In the genomic region with DNA sequence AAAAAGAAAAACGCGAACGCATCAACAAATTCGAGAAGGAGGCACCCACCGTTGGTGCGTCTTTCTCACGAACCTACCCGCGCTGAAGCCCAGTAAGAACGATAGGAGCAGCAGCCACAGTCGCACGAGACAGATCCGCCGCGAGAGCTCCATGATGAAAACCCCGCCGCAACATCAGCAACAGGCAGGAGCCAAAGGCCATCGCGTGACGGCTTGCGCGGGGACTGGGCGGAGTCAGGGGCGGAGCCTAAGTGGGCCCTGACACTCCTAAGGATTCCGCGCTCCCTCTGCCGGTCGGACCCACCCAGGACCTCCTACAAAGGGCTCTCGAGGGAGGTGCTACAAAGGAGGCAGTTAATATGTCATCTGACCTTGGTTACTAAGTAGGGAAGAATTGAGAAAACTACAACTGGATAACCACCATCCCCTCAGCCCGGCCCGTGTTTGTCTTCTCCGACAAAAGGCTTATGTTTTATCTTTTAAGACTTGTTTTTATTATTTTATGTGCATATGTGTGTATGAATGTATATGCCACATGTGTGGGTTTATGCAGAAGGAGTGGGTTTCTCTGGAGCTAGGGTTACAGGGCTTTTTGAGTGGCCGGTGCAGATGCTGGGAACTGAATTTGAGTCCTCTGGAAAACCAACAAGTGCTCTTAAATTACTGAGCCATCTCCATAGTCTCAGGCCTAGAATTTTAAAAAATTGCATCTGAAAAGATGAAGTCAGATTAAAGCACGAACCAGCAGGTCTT, we compare ENCODE assay signal across 8 mouse cellular contexts. TPM values are rescaled to one million over a fixed set of nuclear protein-coding genes. Genes with fewer than 3 reads are reported as not detected.
DNase-seq lines count a peak whose midpoint lies in the region; ATAC-seq lines count a peak whose summit lies in the region.

TSS of gene Scpep1 (minus strand) at position 249 of the 753 bp plus-strand sequence.

- peak within 1 kb of the TSS; percentile 47 for H3K27ac ChIP-seq in intestine, embryonic 14.5 days (ENCODE audit: low read depth)

- no peaks in the 10 kb centered on the region for H3K9me3 ChIP-seq in intestine, embryonic 14.5 days (ENCODE audit: control insufficient read depth, low read length)

- H3K27me3 ChIP-seq in intestine, embryonic 14.5 days (replicated peaks; ENCODE audit: control insufficient read depth, insufficient read depth, low read length) = no peaks in the 10 kb centered on the region

- 4% methylated on average over 34 of the region's 34 CpGs for WGBS in intestine, embryonic 14.5 days

- H3K4me2 ChIP-seq in intestine, embryonic 14.5 days (ENCODE audit: low read length) = peak within 1 kb of the TSS; percentile 63

- peak within 1 kb of the TSS; percentile 49 for H3K9ac ChIP-seq in intestine, embryonic 14.5 days (ENCODE audit: low read length)

- peak; percentile 94 for ATAC-seq in intestine, embryonic 14.5 days (replicated peaks; ENCODE audit: low FRiP score, low TSS enrichment, low read depth)

- H3K4me3 ChIP-seq in intestine, embryonic 14.5 days (ENCODE audit: low read depth, low read length) = peak within 1 kb of the TSS; percentile 53

- H3K4me1 ChIP-seq in intestine, embryonic 14.5 days (replicated peaks; ENCODE audit: control insufficient read depth, insufficient read depth, low read length) = peaks cover 10% of the 10 kb centered on the region; the same call in 1 of the 2 replicates

- 0 out of 2 replicates have a peak, but pooled peaks cover under 1% of the 10 kb centered on the region for H3K36me3 ChIP-seq in intestine, embryonic 14.5 days (ENCODE audit: control insufficient read depth, insufficient read depth, low read length)

- peak; percentile 98 for DNase-seq in adrenal gland, adult 18-20 months (ENCODE audit: low spot score in 2 of 2)
- peak; percentile 97 for DNase-seq in embryo, embryonic 11 days
- peak; percentile 95 for DNase-seq in gastrocnemius, postnatal 25 days
- DNase-seq in intestine, embryonic 14.5 days (ENCODE audit: low spot score) = peak; percentile 96
- peak; percentile 95 to 96 for DNase-seq in left cerebral cortex, postnatal 14 days (ENCODE audit: low spot score in 2 of 2)
- peak; percentile 96 for DNase-seq in mesoderm, embryonic 11.5 days (ENCODE audit: low read depth, low spot score)
- peak; percentile 92 to 94 for DNase-seq in right cerebral cortex, postnatal 36 days (ENCODE audit: low spot score in 2 of 2)
- peak; percentile 97 for DNase-seq in yolk sac, embryonic 10.5 days (ENCODE audit: low spot score)

- intact Hi-C loops in left cerebral cortex, postnatal 14 days (cut with DNase I) = loop anchor here (5.0 kb wide), 2 partner anchors 108 to 988 kb away; no protein-coding TSS in a partner anchor

RNA-seq across cellular contexts. Expression of gene Scpep1, which starts in this region (rescaled TPM):
- total RNA-seq in adrenal gland, adult 18-20 months (2021) = 100 to 1,000 TPM; 108 to 245 TPM
- total RNA-seq in gastrocnemius, postnatal 25 days (2021) = 10 to 100 TPM in 1 of 2 experiments, 1 to 10 TPM in 1; 8.6 to 10.8 TPM
- polyA plus RNA-seq in intestine, embryonic 14.5 days (2014; fragmentation: Nextera tagmentation; extraction: Ambion mirVana) = 94.7 and 97.4 TPM in 2 replicates
- 10 to 100 TPM; 19.8 to 19.9 TPM for total RNA-seq in left cerebral cortex, postnatal 14 days (2021)

Comparison
In these comparisons a context has a peak if more than half of its experiments do, and no peak if none do; other contexts are left out.
1. Peak in every context shown above with its lines: DNase-seq, ATAC-seq, H3K4me3 ChIP-seq and H3K27ac ChIP-seq.
2. RNA of gene Scpep1 (total RNA-seq): 108 to 245 TPM in adrenal gland, adult 18-20 months; 19.8 to 19.9 TPM in left cerebral cortex, postnatal 14 days and 8.6 to 10.8 TPM in gastrocnemius, postnatal 25 days; every median in the first group is over 4 times any median in the second.